Mouse (Mus musculus) embryonic fibroblast, embryonic 13.5 days (primary cell): ENCODE results near the gene Nkiras1.
"Not testable (repeated sequence)": the region's sequence is repeated elsewhere in the genome, so short reads cannot be mapped to it uniquely, and the experiment has no call there.

Experiments
- CTCF ChIP-seq: IDR thresholded peaks from 2 replicates; pipeline ENCODE4 v1.5.1; 2011; ENCODE audit warnings: mild to moderate bottlenecking, control low read depth, low read length, moderate library complexity, borderline replicate concordance; ENCODE audit not compliant: insufficient read depth
- POLR2A ChIP-seq: IDR thresholded peaks from 2 replicates; pipeline ENCODE4 v1.6.1; 2011; ENCODE audit warnings: low read depth, mild to moderate bottlenecking, control low read depth, low read length, moderate library complexity

DNA sequence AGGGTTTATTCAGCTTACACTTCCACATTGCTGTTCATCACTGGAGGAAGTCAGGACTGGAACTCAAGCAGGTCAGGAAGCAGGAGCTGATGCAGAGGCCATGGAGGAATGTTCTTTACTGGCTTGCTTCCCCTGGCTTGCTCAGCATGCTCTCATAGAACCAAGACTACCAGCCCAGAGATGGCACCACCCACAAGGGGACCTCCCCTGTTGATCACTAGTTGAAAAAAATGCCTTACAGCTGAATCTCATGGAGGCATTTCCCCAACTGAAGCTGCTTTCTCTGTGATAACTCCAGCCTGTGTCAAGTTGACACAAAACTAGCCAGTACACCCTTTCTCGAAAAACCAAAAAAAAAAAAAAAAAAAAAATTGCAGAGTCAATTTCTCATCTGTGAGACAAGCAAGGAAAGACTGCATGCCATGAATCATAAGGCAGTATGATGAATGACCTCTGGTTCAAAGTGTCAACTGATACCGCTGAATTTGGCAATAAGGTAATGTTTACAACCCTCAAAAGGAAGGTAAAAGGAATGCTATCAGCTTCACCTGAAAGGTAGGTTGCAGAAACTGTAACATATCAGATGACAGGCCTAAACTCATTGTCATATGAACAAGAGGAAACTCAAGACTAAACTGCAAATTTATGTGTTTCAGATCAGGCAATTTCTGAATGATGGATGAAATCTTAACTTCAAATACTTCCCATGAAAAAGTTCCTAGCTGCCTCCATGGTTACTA is 34.3 kb upstream of the Nkiras1 start:
- TF ChIP-seq CTCF, POLR2A: not testable (repeated sequence)
